Mouse (Mus musculus) heart, embryonic 14.5 days (tissue): Measurements from ENCODE around the gene Gng2. TPM values are rescaled to one million over a fixed set of nuclear protein-coding genes. Genes with fewer than 3 reads are reported as not detected.

Experiments
- ATAC-seq: fragments of 200-750 bp; cut with Nextera tagmentation; 2 replicates; pipeline ENCODE4 v1.8.0; 2017; ENCODE audit warnings: low read depth, moderate TSS enrichment; ENCODE audit not compliant: insufficient number of reproducible peaks, insufficient read depth, low FRiP score
- H3K27ac ChIP-seq, 2 experiments: fragments of 200-500 bp in 1 of 2; fragments of 300-500 bp in 1 of 2; sonication (generic) in 1 of 2; replicated peaks in 1 of 2; 2 replicates each; pipeline ENCODE4 v1.5.1; 2012 to 2014; ENCODE audit warnings: low read depth in 2 of 2, low read length in 2 of 2, control low read depth in 1 of 2, mild to moderate bottlenecking in 1 of 2, mixed read lengths in 1 of 2; ENCODE audit not compliant: control insufficient read depth in 1 of 2, insufficient read depth in 1 of 2
- H3K27me3 ChIP-seq: fragments of 300-500 bp; sonication (generic); 2 replicates; pipeline ENCODE4 v1.6.1; 2014; ENCODE audit warnings: mild to moderate bottlenecking, low read length, control low read depth; ENCODE audit not compliant: control insufficient read depth, insufficient read depth
- H3K36me3 ChIP-seq: fragments of 300-500 bp; sonication (generic); 2 replicates; pipeline ENCODE4 v1.6.1; 2014; ENCODE audit warnings: mild to moderate bottlenecking, control low read depth, low read length, mixed read lengths; ENCODE audit not compliant: control insufficient read depth, insufficient read depth
- H3K4me1 ChIP-seq, 2 experiments: fragments of 200-500 bp in 1 of 2; fragments of 300-500 bp in 1 of 2; sonication (generic) in 1 of 2; 2 replicates each; pipeline ENCODE4 v1.6.1; 2012 to 2014; ENCODE audit warnings: low read length in 2 of 2, control low read depth in 1 of 2, mixed read lengths in 1 of 2; ENCODE audit not compliant: control insufficient read depth in 2 of 2, insufficient read depth in 2 of 2
- H3K4me2 ChIP-seq: fragments of 300-500 bp; sonication (generic); 2 replicates; pipeline ENCODE4 v1.6.1; 2014; ENCODE audit warnings: mild to moderate bottlenecking, low read length
- H3K4me3 ChIP-seq, 2 experiments: fragments of 200-500 bp in 1 of 2; fragments of 300-500 bp in 1 of 2; sonication (generic) in 1 of 2; 2 replicates each; pipeline ENCODE4 v1.5.1; 2012 to 2014; ENCODE audit warnings: low read length in 2 of 2, mild to moderate bottlenecking in 2 of 2, control low read depth in 1 of 2, low read depth in 1 of 2, moderate library complexity in 1 of 2; ENCODE audit not compliant: control insufficient read depth in 1 of 2, insufficient read depth in 1 of 2
- H3K9ac ChIP-seq: fragments of 300-500 bp; sonication (generic); 2 replicates; pipeline ENCODE4 v1.6.1; 2014; ENCODE audit warnings: mild to moderate bottlenecking, low read length
- H3K9me3 ChIP-seq: fragments of 300-500 bp; sonication (generic); 2 replicates; pipeline ENCODE4 v1.6.1; 2016; ENCODE audit warnings: low read length, control low read depth; ENCODE audit not compliant: control insufficient read depth
- WGBS: fragments of 180-500 bp; shearing (Covaris S2); extraction: QIAGEN DNeasy Blood & Tissue Kit; methylation state at CpG from one replicate; pipeline ENCODE4 v1.1.7; 2014; 5-methylcytosine and 5-hydroxymethylcytosine counted together
- polyA plus RNA-seq: library from polyadenylated mRNA; unstranded; fragments of >200 nt; fragmentation: Nextera tagmentation; extraction: Ambion mirVana; gene quantifications from 2 replicates; pipeline ENCODE4 v1.2.1, GENCODE M21; 2014

Gene Gng2
- polyA plus RNA-seq, 1 experiment from 2014 or later: 59.3 TPM

DNA sequence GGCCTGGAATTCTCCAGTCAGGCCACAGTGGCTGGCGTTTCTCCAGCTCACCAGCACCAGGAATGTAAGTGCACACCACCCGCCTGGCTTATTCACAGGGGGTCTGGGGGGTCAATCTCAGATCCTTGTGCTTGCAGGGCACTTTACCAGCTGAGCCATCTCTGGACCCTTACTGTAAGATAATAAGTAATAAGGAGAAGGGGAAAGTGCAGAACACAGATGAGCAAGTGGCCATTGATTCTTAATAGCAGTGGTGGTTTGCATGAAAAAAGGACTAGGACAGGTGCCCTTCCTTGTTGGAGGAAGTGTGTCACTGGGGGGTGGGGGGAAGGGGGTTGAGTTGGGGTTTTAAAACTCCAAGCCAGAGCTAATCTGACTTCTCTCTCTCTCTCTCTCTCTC, 50.3 kb downstream of the Gng2 start:
- Histone ChIP-seq H3K27ac (no peak overlapping the region), H3K9ac (no peak overlapping the region), H3K4me3 (no peak overlapping the region), H3K27me3 (peaks cover 3% of the 10 kb centered on the region; the same call in 1 of the 2 replicates), H3K4me1 (peaks cover 22 to 43% of the 10 kb centered on the region in 2 experiments), H3K4me2 (no peak overlapping the region), H3K9me3 (peaks cover 6% of the 10 kb centered on the region), H3K36me3 (no peaks in the 10 kb centered on the region)
- WGBS: 48% methylated on average over 2 of the region's 2 CpGs
- ATAC-seq: no peak

DNA sequence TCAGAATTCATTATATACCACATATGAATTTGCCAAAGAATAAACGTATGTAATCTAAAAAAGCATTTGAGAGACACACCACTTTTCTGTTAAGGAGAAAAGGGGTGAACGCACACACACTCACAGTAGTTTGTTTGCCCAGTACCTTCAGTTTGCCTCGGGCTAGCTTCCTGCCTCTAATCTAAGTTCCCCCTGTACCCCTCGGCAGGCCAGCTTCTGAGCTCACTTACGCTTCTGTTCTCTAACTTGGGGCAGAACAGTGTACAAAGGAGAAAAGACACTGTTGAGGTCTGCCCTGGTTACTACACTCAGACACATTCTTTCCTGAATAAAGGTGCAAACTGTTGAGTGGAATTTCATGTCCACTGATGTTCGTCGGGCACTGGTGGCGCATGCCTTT, 51.1 kb downstream of the Gng2 start:
- 60% methylated on average over 8 of the region's 8 CpGs for WGBS
- no peak for ATAC-seq
- H3K27ac ChIP-seq: peak overlapping the region in 1 of 2 experiments; percentile 44; a peak in 1 of 4 replicates
- peaks cover 22 to 43% of the 10 kb centered on the region in 2 experiments for H3K4me1 ChIP-seq
- no peak overlapping the region for H3K4me3 ChIP-seq
- no peaks in the 10 kb centered on the region for H3K36me3 ChIP-seq
- no peak overlapping the region for H3K4me2 ChIP-seq
- H3K9ac ChIP-seq: no peak overlapping the region
- H3K9me3 ChIP-seq: peaks cover 6% of the 10 kb centered on the region
- peaks cover under 1% of the 10 kb centered on the region; the same call in 1 of the 2 replicates for H3K27me3 ChIP-seq

DNA sequence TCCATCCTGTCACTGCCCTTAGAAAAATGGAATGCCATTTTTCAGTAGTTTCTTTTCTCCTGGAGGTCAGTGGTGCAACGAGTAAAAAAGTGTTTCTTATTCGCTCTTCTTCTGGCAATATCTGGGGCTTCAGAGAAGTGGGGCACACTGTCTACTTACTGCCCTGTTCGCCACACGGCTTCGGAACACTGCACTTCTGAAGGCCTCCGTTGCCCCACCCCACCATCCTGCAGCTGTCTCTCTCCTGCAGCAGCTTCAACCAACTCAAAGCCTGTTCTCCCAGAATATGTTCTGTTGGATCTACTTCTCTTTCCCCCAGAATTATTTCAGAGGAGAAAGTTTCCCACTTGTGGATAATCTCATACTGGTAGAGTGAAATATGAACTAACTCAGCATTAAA, 52.3 kb downstream of the Gng2 start:
- Histone ChIP-seq H3K27ac (no peak overlapping the region), H3K9me3 (peaks cover 6% of the 10 kb centered on the region), H3K4me1 (peaks cover 25 to 38% of the 10 kb centered on the region in 2 experiments), H3K36me3 (no peaks in the 10 kb centered on the region), H3K27me3 (no peaks in the 10 kb centered on the region), H3K4me2 (no peak overlapping the region), H3K9ac (no peak overlapping the region), H3K4me3 (no peak overlapping the region)
- 59% methylated on average over 6 of the region's 6 CpGs for WGBS
- no peak for ATAC-seq

DNA sequence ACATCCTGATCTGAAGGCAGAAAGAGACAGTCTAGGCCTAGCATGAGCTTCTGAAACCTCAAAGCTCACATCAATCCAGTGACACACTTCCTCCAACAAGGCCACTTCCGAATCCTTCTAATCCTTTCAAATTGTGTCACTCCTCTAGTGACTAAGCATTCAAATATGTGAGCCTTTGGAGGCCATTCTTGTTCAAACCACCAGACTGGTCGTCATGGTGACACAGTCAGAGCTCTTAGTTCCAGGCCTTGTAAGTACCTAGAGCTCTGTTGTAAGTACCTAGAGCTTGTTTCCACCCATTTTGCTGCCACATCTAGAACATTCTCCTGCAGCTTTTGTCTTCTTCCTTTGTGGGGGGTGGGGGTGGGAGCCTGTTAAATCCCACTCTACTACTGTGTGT, 53.3 kb downstream of the Gng2 start:
- 87% methylated on average over 2 of the region's 2 CpGs for WGBS
- Histone ChIP-seq H3K4me1 (peaks cover 20 to 28% of the 10 kb centered on the region in 2 experiments), H3K27me3 (no peaks in the 10 kb centered on the region), H3K36me3 (no peaks in the 10 kb centered on the region), H3K9ac (no peak overlapping the region), H3K4me3 (no peak overlapping the region), H3K9me3 (peaks cover 6% of the 10 kb centered on the region), H3K4me2 (no peak overlapping the region), H3K27ac (no peak overlapping the region)
- no peak for ATAC-seq

DNA sequence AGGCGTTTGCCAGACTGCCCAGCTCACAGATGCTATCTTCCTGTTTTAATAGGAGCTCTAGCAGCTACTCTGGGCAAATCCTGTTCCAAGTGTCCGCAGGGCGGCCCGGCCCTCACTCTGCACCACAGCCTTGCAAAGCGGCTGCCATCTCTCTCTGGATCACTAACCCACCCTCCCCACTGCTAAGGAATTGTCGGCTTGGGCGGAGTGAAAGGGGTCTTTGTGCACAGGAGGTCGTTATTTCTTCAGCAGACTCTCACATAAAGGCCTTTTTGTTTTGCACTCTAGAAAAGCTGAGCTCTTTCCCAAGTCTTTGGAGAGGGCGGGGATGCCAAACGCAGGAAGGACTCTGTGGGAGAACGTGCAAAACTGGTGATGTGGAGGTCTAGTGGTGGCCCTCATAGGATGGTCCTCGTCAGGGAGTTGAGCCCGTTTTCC, 57.2 kb downstream of the Gng2 start:
- Histone ChIP-seq H3K9ac (no peak overlapping the region), H3K27me3 (no peaks in the 10 kb centered on the region), H3K4me2 (no peak overlapping the region), H3K4me3 (no peak overlapping the region), H3K4me1 (peaks cover 2 to 7% of the 10 kb centered on the region in 2 experiments; a peak in 3 of 4 replicates), H3K9me3 (peaks cover 6% of the 10 kb centered on the region), H3K27ac (peak overlapping the region; percentile 8 to 17; a peak in 1 of 4 replicates), H3K36me3 (no peaks in the 10 kb centered on the region)
- 60% methylated on average over 13 of the region's 13 CpGs for WGBS
- ATAC-seq: no peak

DNA sequence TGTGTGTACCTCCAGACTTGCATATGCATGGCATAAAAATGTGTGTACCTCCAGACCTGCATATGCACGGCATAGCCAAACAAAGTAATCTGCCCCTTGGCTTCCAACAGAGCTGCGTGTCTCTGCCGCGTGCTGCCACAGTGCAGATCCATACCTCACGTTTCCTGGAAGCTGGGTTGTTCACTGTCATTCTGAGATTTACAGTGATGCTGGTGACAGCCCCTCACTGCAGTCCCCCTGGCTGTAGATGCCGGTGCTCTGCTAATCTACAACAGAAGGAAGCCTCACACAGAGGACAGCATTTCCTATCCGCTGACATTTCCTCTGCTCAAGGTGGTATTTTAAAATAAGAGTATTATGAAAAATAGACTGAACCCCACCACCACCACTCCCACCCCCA, 57.6 kb downstream of the Gng2 start:
- ATAC-seq: no peak
- WGBS: 65% methylated on average over 7 of the region's 7 CpGs
- 0 out of 4 replicates have a peak overlapping the region, but pooled peaks of 1 of the 2 experiments have one; percentile 17 for H3K27ac ChIP-seq

DNA sequence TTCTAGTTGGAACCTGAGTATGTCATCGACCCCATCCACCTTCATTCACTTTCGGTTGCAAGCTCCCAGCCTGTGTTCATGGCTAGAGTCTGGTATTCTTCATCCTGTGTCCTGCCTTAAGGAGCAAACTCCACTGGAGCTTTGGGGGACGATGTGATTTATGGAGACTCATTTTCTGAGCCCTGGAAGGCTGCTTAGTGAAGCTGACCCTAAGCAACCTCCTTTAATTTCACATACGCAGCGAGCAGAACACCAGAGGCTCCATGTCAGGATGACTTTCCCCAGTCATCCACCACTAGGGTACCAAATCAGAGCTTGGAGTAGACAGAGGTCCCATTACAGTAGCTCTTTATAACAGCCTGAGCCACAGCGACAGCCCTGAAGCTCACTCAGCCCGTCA, 59.9 kb downstream of the Gng2 start:
- Histone ChIP-seq H3K36me3 (peaks cover 5% of the 10 kb centered on the region; the same call in 1 of the 2 replicates), H3K9ac (no peak overlapping the region), H3K27ac (no peak overlapping the region), H3K4me1 (peaks cover 0 to 7% of the 10 kb centered on the region in 2 experiments; a peak in 3 of 4 replicates), H3K4me3 (no peak overlapping the region), H3K27me3 (no peaks in the 10 kb centered on the region), H3K9me3 (no peaks in the 10 kb centered on the region), H3K4me2 (no peak overlapping the region)
- no peak for ATAC-seq
- 87% methylated on average over 7 of the region's 7 CpGs for WGBS

More for the DNA sequence above, 57.6 kb downstream of the Gng2 start:
- H3K27me3 ChIP-seq: no peaks in the 10 kb centered on the region
- no peak overlapping the region for H3K9ac ChIP-seq
- peaks cover 0 to 7% of the 10 kb centered on the region in 2 experiments; a peak in 2 of 4 replicates for H3K4me1 ChIP-seq
- H3K36me3 ChIP-seq: peaks cover 3% of the 10 kb centered on the region; the same call in 1 of the 2 replicates
- H3K4me2 ChIP-seq: no peak overlapping the region
- no peak overlapping the region for H3K4me3 ChIP-seq
- peaks cover 6% of the 10 kb centered on the region for H3K9me3 ChIP-seq

DNA sequence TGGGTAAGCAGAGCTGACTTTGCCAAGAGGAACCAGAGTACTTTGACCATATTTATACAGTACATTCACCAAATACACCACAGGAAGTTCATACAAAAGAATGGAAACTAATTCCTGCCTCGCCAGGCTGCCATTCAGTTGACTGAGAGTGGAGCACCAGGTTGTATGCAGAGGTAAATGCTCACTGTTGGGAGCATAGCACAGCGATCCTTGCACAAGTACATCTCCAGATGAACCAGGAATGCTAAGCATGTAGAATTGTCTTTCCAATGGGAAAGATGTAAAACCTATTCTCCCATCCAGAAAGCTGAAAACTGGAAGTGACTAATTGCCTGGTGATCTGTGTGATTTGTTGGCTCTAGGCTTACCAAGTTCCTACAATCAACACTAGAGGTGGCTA, 61.1 kb downstream of the Gng2 start:
- no peak for ATAC-seq
- no peak overlapping the region for H3K27ac ChIP-seq

More for the DNA sequence above, 61.1 kb downstream of the Gng2 start:
- Histone ChIP-seq H3K27me3 (no peaks in the 10 kb centered on the region), H3K4me2 (no peak overlapping the region), H3K36me3 (peaks cover 5% of the 10 kb centered on the region; the same call in 1 of the 2 replicates), H3K4me3 (no peak overlapping the region), H3K9me3 (no peaks in the 10 kb centered on the region), H3K4me1 (peaks cover 0 to 7% of the 10 kb centered on the region in 2 experiments; a peak in 3 of 4 replicates), H3K9ac (no peak overlapping the region)
- WGBS: 73% methylated on average over 2 of the region's 2 CpGs
